Mouse (Mus musculus) retina, postnatal 1 day (tissue): ENCODE measurements around the gene Sgcg.

Experiments
- DNase-seq: peaks from one replicate; pipeline ENCODE4 v3.0.0-alpha.2; 2012

The Sgcg gene

DNA sequence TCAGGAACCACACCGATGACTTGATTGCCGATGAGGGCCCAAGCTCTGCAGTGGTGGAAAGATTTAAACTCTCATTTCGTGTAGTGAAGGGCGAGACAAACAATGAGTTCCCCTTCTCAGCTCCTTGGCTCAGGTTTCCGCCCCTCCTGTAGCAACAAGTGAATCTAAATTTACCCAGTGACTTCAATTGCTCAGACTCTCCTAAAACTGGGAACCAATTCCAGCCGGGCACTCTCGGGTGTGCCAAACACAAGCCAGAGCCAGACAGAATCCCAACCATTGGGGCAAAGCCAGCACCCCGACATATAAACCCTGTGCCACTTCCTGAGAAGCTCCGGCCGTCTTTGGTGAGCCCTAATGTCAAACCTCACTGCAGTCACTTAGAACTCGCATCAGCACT, at the start of gene Sgcg:
TSS of gene Sgcg (minus strand) at position 139 of the 400 bp plus-strand sequence.
- no peak for DNase-seq

GRCm38 (mm10) chr14:61303969-61304609, 45.8 kb upstream of the Sgcg start:
- DNase-seq, result no peak

DNA sequence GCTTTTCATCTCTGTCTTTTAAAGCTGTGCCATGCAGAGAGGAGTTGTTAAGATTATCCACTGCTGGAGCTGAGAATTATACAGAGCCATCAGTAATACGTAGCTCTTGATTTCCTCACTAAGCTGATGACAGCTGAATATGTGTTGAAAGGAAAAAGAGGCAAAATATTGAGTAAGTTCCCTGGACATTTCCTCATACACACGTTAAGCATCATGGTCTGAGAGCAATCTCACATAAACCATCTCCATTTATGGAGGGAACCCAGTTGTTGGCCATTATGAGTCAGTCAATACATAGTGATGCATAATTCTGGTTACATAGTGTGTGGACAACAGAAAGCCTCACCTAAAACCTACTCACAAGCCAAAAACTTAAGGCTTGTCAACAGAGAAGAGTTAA, 44.1 kb upstream of the Sgcg start:
- DNase-seq, result no peak

GRCm38 (mm10) chr14:61301323-61301722, 43.0 kb upstream of the Sgcg start:
- no peak for DNase-seq

DNA sequence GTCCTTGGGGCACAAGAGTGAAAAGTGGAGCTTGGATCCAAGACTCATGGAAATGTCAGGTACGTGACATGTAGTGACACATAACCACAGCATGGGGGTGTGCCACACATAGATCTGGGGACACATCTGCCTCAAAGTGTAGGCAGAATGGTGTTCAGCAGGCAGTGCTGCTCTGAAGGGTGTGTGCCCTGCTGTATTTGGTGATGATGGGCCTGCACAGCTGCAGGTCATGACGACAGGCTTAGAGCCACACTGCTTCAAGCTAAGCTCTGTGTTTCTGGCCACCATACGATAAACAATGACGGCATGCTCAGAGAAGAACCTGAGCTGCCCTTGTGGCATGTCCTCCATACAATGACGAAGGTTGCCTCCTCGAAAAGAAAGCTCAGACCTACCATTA, 41.5 kb upstream of the Sgcg start:
- no peak for DNase-seq

DNA sequence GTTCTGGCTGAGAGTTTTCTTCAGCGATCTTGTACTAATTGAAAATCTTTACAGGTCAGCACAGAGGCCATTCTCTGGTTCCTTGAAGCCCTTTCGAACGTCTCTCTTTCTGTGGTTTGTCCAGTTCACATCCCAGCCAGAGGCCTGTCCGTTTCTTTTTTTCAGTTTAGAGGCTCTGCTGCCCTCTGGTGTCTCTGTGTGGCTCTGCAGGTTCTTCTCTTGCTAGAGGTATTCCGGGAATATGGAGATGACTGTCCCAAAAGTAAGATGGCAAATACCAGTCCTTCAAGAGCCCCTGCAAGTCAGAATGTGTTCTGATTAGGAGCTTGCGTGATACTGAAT, 36.4 kb upstream of the Sgcg start:
- DNase-seq, result peak; percentile 76

DNA sequence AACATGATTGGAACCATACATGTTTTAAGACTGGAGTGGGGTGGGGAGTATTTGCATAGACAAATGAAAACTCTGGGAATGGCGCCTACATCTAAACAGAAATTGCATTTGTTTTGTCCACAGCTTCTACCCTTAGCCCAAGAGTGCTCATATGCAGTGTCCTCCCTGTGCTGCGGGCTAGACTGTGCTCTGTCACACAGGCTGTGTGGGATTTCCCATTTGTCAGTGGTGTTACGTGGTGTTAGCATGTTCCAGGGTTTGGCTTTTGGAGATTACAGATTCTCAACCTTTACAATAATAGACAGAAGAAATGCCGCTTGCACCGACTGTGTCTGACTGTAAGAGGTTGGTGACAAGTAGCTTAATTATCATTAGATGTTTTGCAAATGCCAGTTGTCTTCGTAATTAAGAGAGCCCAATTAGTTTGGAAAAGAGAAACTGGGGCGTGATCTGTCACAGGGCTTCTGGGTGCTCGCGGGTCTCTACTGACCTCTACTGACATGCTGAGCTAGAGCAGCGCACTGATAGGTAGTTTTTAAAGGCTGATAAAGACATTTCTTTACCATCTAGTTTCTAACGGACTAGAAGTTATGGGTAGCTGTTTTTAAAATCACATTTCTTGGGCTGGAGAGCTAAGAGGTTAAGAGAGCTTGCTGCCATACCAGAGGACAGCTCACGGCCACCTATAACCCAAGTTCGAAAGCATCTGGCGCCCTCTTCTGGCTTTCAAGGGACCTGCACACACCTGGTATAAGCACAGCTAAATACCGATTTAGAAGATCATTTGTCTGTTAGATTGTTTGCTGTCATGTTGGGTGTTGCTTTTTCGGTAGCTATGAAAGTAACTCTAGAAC, 35.8 kb upstream of the Sgcg start:
- peak; percentile 84 for DNase-seq

DNA sequence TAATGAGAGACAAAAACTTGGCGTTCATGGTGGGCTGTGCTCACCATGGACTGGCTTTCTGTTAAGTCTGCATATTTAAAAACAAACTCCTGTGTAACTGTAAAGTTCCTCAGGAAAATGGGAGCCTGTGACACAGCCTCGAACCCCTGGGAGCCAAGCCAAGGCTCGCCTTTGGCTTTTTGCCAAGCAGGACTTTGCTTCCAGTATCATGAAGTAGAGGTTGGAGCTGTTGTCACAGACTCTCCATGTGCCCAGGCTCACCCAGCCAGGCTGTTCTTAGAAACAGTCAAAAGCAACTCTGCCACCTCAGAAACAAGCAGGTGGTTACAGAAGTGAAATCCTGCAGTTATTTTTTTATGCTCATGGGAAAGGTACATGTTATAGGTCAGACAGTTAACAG, 32.4 kb upstream of the Sgcg start:
- DNase-seq, result no peak

DNA sequence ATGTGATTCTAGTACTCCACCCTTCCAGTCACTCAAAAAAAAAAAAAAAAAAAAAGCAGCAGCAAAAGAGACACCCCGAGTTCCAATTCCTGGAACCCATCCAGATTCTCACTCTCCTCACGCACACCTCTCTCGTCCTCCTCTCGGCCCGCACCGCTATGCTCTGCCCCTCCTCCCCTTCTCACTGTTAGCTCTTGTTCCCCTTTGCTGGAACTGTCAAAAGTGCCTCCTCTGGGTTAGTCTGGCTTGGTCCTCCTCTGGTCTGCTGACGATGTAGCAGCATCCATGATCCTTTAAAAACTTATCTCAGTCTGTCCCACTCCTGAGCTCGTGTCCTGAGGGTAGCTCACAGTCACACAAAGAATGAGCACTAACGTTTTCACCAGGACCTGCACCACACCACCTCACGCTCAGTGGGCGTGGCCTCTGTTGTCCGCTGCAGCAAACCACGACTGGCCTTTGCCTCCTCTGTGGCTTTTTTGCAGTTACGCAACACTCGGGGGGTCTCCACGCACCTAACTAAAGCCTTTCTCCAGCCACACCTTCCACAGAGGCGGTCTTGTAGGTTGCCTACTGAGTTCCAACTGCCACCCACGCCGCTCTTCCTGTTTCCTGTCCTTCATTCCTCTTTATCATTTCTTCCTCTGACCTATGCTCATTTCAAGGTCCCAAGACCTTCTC, 30.5 kb upstream of the Sgcg start:
- DNase-seq, result no peak

DNA sequence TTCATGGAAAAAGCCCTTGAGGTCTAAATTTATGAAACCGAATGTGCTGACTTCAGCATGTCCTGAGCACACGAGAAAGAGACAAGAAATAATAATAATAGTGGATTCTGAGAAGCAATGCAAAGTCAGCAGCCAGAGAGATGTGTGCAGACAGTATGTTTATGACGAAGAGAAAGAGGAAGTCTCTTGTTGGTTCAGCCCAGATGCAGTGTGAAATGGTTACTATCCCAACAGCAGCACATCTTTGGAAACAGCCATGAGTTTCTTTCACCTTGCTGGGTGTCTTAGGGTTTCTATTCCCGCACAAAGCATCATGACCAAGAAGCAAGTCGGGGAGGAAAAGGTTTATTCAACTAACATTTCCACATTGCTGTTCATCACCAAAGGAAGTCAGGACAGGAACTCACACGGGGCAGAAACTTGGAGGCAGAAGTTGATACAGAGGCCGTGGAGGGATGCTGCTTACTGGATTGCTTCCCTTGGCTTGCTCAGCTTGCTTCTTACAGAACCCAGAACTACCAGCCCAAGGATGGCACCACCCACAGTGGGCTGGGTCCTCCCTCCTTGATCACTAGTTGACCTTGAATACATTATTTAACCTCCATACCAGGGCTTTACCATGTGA, 20.5 kb upstream of the Sgcg start:
- no peak for DNase-seq

- peak; percentile 62 for DNase-seq
Observed at GRCm38 (mm10) chr14:61277285-61277684, 19.0 kb upstream of the Sgcg start.

- DNase-seq, result peak; percentile 14
Observed at GRCm38 (mm10) chr14:61274414-61275198, 16.3 kb upstream of the Sgcg start.

GRCm38 (mm10) chr14:61267908-61268475, 9.7 kb upstream of the Sgcg start:
- DNase-seq, result no peak

DNA sequence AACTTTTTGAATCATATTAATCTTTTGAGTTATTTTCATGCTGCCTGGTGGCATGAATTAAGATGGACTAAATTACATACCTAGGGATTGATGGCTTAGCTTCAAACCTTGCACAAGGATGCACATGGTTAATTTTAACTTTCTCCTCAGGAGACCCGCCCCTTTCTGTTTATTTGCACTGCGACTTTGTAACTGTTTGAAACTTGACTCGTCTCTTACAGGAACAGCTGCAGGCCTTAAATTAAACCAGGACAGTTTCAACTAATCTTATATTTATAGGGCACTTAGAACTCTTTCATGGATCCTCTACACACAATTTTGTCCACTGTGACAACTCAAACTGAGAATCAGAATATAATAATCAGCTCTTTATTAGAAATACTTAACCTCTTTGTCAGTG, 794 bp upstream of the Sgcg start:
- no peak for DNase-seq

DNA sequence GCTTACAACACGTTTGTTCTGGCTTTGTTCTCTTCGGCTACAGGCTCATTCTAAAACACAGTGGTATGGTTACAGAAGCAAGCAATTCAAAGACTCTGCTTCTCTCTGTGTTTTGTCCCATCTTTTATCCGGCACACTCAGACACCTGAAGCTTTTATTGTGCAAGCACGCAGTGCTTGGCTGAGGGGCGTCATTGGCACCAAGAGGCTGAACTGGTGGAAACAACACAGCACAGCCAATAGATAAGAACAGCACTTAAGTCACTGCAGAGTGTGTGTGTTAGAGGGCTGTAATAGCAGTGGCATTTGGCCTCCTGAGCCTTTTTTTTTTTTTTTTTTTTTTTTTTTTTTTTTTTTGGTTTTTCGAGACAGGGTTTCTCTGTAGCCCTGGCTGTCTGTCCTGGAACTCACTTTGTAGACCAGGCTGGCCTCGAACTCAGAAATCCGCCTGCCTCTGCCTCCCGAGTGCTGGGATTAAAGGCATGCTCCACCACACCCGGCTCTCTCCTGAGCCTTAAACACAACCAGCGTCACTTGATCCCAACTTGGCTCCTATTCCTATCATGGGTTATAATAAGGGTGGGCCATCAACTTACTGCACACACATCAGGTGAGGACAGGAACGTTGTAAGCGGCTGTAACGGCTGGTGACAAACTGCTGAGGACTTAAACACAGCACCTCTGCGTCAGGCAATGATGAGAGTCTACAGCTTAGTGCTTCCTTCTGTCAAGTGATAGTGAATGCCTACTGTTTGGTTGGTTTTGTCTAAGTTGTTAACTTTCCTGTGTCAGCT, 5.5 kb downstream of the Sgcg start:
- DNase-seq, result no peak

DNA sequence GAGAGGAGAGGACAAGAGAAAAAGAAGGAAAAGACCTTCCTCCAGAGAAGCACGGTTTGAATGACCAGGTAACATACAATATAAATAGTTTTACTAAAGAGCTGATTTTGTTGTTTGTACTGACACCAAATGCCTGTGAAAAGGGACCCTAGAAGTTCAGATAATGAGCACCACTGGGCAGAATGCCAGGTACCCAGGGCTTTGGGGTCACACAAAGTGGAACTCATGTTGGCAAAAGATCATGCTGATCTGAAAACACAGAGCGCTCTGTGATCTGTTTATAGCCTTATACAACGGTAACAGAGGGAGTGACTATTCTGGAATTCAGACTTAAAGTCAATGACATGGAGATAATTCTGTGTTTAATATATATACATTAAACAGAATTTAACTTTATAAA, 11.8 kb downstream of the Sgcg start:
- DNase-seq, result peak; percentile 34

GRCm38 (mm10) chr14:61242611-61243010, 15.7 kb downstream of the Sgcg start:
- peak; percentile 50 for DNase-seq

DNA sequence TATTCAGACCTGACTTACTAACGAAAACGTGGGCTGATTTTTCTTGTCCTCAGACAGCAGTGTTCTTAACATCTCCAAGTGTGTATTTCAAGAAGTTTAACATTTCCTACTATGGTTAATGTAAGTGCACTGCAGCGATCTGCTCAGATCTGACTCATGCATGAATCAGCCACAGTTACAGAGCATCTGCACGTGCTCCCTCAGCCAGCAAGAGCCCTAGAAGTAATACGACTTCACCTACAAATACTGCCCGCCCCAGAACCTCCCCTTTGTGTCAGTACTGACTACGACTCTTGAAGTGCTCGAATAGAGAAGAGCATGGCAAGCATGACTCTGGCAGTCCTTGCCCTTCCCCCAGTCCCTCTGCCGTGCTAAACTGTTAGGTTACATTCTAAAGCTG, 19.5 kb downstream of the Sgcg start:
- DNase-seq, result no peak

GRCm38 (mm10) chr14:61237101-61237654, 21.1 kb downstream of the Sgcg start:
- DNase-seq, result peak; percentile 86

- DNase-seq, result peak; percentile 84
Observed at GRCm38 (mm10) chr14:61235846-61236474, 22.3 kb downstream of the Sgcg start.
